Mouse (Mus musculus) erythroblast, embryonic 14.5 days (primary cell): ENCODE results near the gene Mybpc3. TPM values are rescaled to one million over a fixed set of nuclear protein-coding genes. Genes with fewer than 3 reads are reported as not detected.

Experiments used
- H3K27me3 ChIP-seq: 2 replicates; pipeline ENCODE4 v1.6.1; 2012; ENCODE audit warnings: inconsistent platforms; ENCODE audit not compliant: control insufficient read depth
- H3K36me3 ChIP-seq: 2 replicates; pipeline ENCODE4 v1.6.1; 2012; ENCODE audit warnings: mild to moderate bottlenecking, inconsistent platforms; ENCODE audit not compliant: control insufficient read depth
- H3K4me1 ChIP-seq: 2 replicates; pipeline ENCODE4 v1.6.1; 2012; ENCODE audit warnings: inconsistent platforms; ENCODE audit not compliant: control insufficient read depth
- H3K4me3 ChIP-seq: replicated peaks from 2 replicates; pipeline ENCODE3; 2012; ENCODE audit warnings: moderate library complexity, mild to moderate bottlenecking, inconsistent platforms
- H3K9me3 ChIP-seq: 2 replicates; pipeline ENCODE4 v1.6.1; 2012; ENCODE audit warnings: low read length, inconsistent platforms, mixed read lengths; ENCODE audit not compliant: control insufficient read depth
- GATA1 ChIP-seq: IDR thresholded peaks from 2 replicates; pipeline ENCODE4 v1.6.1; 2012; ENCODE audit warnings: low read length, inconsistent platforms, mixed read lengths
- TAL1 ChIP-seq: IDR thresholded peaks from 3 replicates; pipeline ENCODE4 v1.6.1; 2012; ENCODE audit warnings: low read length, inconsistent platforms, mixed read lengths
- polyA plus RNA-seq: library from polyadenylated mRNA; stranded (reverse); fragments of >175 nt; gene quantifications from 2 replicates; pipeline ENCODE4 v1.2.3, GENCODE M21; 2012

Mybpc3 gene
- polyA plus RNA-seq, 1 experiment = not detected

DNA sequence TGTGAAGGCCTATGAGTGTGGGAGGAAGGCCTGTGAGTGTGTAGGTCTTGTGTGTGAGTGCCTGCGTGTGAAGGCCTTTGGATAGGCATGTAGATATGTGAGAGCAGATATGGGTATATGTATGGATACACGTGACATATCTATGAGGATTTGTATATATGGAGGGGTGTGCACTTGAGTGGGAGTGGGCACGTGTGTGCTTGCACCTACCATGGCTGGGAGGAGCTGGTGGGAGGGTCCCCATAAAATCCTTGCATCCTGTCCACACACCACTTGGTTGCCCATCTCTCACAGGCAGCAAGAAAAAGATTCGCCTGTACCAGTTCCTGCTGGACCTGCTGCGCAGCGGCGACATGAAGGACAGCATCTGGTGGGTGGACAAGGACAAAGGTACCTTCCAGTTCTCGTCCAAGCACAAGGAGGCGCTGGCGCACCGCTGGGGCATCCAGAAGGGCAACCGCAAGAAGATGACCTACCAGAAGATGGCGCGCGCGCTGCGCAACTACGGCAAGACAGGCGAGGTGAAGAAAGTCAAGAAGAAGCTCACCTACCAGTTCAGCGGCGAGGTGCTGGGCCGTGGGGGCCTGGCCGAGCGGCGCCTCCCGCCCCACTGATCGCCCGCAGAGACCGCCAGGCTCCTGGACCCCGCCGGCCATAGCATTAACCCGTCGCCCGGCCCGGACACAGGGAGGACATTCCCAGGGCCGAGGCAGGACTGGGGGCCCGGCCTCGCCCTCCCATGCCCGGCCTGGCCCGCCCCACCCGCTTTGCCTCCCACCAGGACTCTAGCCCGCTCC, 3.0 kb upstream of the Mybpc3 start:
- no peaks in the 10 kb centered on the region for H3K36me3 ChIP-seq
- H3K9me3 ChIP-seq = no peaks in the 10 kb centered on the region
- no peak for TF ChIP-seq GATA1
- TF ChIP-seq TAL1 = no peak
- peaks cover 38% of the 10 kb centered on the region for H3K4me1 ChIP-seq
- peak overlapping the region; percentile 8 for H3K4me3 ChIP-seq
- H3K27me3 ChIP-seq = no peaks in the 10 kb centered on the region

DNA sequence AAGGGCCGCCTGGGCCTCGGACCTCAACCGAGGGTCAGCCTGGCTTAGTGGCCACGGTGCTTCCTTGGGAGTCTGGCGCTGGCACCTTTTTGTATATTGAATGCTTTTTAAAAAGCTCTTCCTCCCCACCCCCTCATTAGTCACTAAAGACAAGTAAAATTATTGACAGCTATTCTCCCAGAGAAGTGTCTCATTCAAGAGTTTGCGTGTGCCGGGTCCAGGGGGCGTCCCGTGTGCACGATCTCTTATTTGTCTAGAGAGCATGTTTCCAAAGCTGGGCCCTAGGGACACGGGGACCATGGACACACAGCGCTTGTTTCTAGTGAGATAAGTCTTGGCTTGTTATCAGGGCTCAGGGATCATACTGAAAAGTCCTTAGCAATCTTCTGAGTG, 2.4 kb upstream of the Mybpc3 start:
- Histone ChIP-seq H3K4me3 (no peak overlapping the region), H3K27me3 (no peaks in the 10 kb centered on the region), H3K9me3 (no peaks in the 10 kb centered on the region), H3K36me3 (no peaks in the 10 kb centered on the region), H3K4me1 (peaks cover 38% of the 10 kb centered on the region)
- no peak for TF ChIP-seq GATA1
- no peak for TF ChIP-seq TAL1

DNA sequence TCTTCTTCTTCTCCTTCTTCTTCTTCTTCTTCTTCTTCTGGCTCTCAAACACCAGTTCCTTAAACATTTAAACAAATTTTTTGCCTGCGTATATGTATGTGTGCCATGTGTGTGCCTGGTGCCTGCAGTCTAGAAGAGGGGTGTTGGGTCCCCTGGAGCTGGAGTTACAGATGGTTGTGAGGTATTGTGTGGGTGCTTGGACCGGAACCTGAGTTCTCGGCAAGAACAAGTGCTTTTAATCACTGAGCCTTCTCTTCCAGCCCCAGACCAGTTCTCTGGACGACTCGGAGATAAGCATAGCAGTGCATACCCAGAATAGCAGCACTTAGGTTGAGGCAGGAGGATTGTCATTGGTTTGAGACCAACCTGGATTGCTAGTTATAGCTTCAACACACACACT, 1.1 kb upstream of the Mybpc3 start:
- H3K4me3 ChIP-seq = no peak overlapping the region
- no peaks in the 10 kb centered on the region for H3K9me3 ChIP-seq
- TF ChIP-seq TAL1 (no peak), GATA1 (no peak)
- H3K4me1 ChIP-seq = peaks cover 38% of the 10 kb centered on the region
- H3K27me3 ChIP-seq = no peaks in the 10 kb centered on the region; the same call in 1 of the 2 replicates
- no peaks in the 10 kb centered on the region for H3K36me3 ChIP-seq

DNA sequence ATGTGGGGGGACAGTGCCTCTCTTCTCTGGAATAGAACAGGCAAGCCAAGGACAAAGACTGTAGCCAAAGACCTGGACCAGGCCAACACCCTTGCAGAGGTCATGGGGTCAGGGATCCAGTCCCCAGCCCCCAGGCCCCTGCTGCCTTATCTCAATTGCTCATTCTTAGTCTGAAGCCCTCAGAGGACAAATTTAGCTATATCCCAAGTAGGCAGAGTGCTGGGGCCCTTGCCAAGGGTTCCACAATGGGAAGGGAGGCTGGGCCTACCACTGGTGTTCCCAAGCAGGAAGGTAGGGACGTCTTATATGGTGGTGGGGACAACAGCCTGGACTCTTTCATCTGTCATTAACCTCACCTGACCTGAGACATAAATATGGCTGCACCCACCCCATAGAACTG, 703 bp downstream of the Mybpc3 start:
- TF ChIP-seq GATA1 (no peak), TAL1 (no peak)
- Histone ChIP-seq H3K4me1 (peaks cover 22% of the 10 kb centered on the region), H3K9me3 (no peaks in the 10 kb centered on the region), H3K36me3 (no peaks in the 10 kb centered on the region), H3K4me3 (no peak overlapping the region), H3K27me3 (no peaks in the 10 kb centered on the region; the same call in none of the 2 replicates)

DNA sequence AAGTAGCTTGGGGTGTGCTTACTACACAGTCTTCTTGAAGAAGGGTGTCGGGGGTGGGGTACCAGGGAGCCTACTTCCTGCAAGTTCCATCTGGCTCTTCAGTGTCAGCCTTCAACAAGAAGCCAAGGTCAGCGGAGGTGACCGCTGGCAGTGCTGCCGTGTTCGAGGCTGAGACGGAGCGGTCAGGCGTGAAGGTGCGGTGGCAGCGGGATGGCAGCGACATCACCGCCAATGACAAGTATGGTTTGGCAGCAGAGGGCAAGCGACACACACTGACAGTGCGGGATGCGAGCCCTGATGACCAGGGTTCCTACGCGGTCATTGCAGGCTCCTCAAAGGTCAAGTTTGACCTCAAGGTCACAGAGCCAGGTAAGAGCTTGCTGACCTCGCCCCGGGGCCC, 1.1 kb downstream of the Mybpc3 start:
- H3K4me3 ChIP-seq = no peak overlapping the region

DNA sequence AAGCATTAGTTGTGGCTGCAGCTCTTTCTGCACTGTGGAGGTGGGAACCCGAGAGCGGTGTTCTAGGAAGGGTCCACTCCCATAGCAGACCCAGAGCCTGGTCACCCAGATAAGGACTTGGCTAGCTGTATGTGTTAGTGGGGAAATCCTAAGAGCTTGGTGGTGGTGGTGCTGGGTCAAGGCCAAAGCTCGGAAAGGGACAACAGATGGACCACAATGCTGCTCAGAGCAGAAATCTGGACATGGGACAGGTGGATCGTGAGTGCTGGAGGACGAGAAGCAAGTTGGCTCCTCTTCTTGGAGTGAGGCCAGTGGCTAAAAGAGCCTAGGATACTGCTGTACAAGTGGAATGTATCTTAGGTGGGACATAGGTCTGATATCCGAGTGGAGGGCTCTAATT, 1.6 kb downstream of the Mybpc3 start:
- Histone ChIP-seq H3K4me3 (no peak overlapping the region), H3K36me3 (no peaks in the 10 kb centered on the region), H3K4me1 (peaks cover 13% of the 10 kb centered on the region), H3K27me3 (no peaks in the 10 kb centered on the region; the same call in none of the 2 replicates), H3K9me3 (no peaks in the 10 kb centered on the region)
- no peak for TF ChIP-seq GATA1
- no peak for TF ChIP-seq TAL1

More for the DNA sequence above, 1.1 kb downstream of the Mybpc3 start:
- Histone ChIP-seq H3K36me3 (no peaks in the 10 kb centered on the region), H3K9me3 (no peaks in the 10 kb centered on the region), H3K27me3 (no peaks in the 10 kb centered on the region; the same call in none of the 2 replicates), H3K4me1 (peaks cover 18% of the 10 kb centered on the region)
- TF ChIP-seq TAL1 (no peak), GATA1 (no peak)

DNA sequence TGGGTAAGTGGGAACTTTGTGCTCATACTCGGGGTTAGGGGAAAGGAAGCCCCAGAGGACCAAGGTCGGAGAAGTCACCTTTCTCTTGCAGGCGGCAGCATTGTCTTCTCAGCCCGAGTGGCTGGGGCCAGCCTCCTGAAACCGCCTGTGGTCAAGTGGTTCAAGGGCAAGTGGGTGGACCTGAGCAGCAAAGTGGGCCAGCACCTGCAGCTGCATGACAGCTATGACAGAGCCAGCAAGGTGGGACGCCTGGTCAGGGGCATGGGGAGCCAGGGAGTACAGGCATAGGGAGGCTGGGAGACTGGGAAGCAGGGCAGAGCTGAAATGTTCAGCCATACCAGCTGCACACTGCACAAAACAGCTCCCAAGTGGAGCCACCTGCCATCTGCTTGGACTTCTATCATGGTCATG, 2.3 kb downstream of the Mybpc3 start:
- Histone ChIP-seq H3K4me3 (no peak overlapping the region), H3K36me3 (no peaks in the 10 kb centered on the region), H3K9me3 (no peaks in the 10 kb centered on the region), H3K27me3 (no peaks in the 10 kb centered on the region; the same call in none of the 2 replicates), H3K4me1 (peaks cover 6% of the 10 kb centered on the region)
- TF ChIP-seq GATA1 = no peak
- no peak for TF ChIP-seq TAL1

DNA sequence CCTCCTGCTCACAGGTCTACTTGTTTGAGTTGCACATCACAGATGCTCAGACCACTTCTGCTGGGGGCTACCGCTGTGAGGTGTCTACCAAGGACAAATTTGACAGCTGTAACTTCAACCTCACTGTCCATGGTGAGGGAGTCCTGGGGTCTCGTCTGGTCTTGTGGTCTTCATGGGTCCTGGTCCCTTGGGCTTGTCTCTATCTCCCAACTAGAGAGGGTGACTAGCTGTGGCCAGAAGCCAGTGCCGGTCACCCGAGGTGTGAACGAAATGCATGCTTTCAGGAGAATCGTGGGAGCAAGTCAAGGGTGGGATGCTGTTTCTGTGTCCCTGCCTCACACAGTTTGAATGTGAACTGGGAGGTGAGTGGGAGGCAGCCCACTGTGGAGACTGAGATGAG, 3.1 kb downstream of the Mybpc3 start:
- TF ChIP-seq TAL1 (no peak), GATA1 (no peak)
- no peak overlapping the region for H3K4me3 ChIP-seq
- H3K4me1 ChIP-seq = peaks cover 4% of the 10 kb centered on the region
- H3K36me3 ChIP-seq = no peaks in the 10 kb centered on the region
- no peaks in the 10 kb centered on the region for H3K9me3 ChIP-seq
- no peaks in the 10 kb centered on the region; the same call in none of the 2 replicates for H3K27me3 ChIP-seq

DNA sequence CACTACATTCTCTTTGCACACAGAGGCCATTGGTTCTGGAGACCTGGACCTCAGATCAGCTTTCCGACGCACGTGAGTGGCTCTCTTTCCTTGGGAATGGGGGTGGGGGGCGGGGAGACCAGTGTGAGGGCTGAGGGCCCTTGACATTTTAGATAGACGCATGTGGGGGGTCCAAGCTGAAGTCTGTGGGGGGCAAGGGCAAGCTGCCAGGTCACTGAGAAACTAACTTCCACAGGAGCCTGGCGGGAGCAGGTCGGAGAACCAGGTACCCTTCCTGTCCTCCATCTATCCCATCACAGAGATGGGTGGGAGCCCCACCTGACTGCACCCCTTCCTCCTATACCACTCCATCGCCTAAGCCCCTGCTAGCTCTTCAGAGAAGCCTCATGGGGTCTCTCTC, 3.6 kb downstream of the Mybpc3 start:
- Histone ChIP-seq H3K36me3 (no peaks in the 10 kb centered on the region), H3K27me3 (no peaks in the 10 kb centered on the region; the same call in none of the 2 replicates), H3K4me1 (peaks cover 4% of the 10 kb centered on the region), H3K9me3 (no peaks in the 10 kb centered on the region), H3K4me3 (no peak overlapping the region)
- TF ChIP-seq TAL1 (no peak), GATA1 (no peak)
